Mouse (Mus musculus) stomach, postnatal 0 days (tissue): ENCODE measurements at regions not wholly inside any gene's neighbourhood (a gene's known extent, or its start where the extent isn't known, plus 50 kb on each side); places are given as distances from the start of the nearest gene placed in this dataset.

Experiments
- ATAC-seq: fragments of 200-750 bp; cut with Nextera tagmentation; 2 replicates; pipeline ENCODE4 v1.8.0; 2017; ENCODE audit not compliant: low FRiP score, low TSS enrichment
- DNase-seq: peaks from one replicate; pipeline ENCODE4 v3.0.0-alpha.2; 2016; ENCODE audit warnings: low spot score
- H3K27ac ChIP-seq: fragments of 300-500 bp; sonication (generic); replicated peaks from 2 replicates; pipeline ENCODE4 v1.5.1; 2014; ENCODE audit warnings: mild to moderate bottlenecking, control low read depth
- H3K27me3 ChIP-seq: fragments of 300-500 bp; sonication (generic); 2 replicates; pipeline ENCODE4 v1.6.1; 2014; ENCODE audit warnings: low read length; ENCODE audit not compliant: control insufficient read depth, insufficient read depth
- H3K36me3 ChIP-seq: fragments of 300-500 bp; sonication (generic); 2 replicates; pipeline ENCODE4 v1.6.1; 2014; ENCODE audit warnings: low read length, mixed read lengths; ENCODE audit not compliant: control insufficient read depth, insufficient read depth
- H3K4me1 ChIP-seq: fragments of 300-500 bp; sonication (generic); replicated peaks from 2 replicates; pipeline ENCODE4 v1.6.1; 2014; ENCODE audit warnings: antibody characterized with exemption; ENCODE audit not compliant: control insufficient read depth, insufficient read depth
- H3K4me2 ChIP-seq: fragments of 300-500 bp; sonication (generic); replicated peaks from 2 replicates; pipeline ENCODE4 v1.6.1; 2014; ENCODE audit warnings: low read depth, mild to moderate bottlenecking, control low read depth, moderate library complexity
- H3K4me3 ChIP-seq: fragments of 300-500 bp; sonication (generic); 2 replicates; pipeline ENCODE4 v1.5.1; 2014; ENCODE audit warnings: low read depth, low read length, control low read depth
- H3K9ac ChIP-seq: fragments of 300-500 bp; sonication (generic); 2 replicates; pipeline ENCODE4 v1.6.1; 2014; ENCODE audit warnings: mild to moderate bottlenecking, low read length, control low read depth, mixed read lengths
- H3K9me3 ChIP-seq: fragments of 300-500 bp; sonication (generic); 2 replicates; pipeline ENCODE4 v1.6.1; 2016; ENCODE audit warnings: low read length; ENCODE audit not compliant: control insufficient read depth
- CTCF ChIP-seq: IDR thresholded peaks from 2 replicates; pipeline ENCODE4 v1.5.1; 2016; ENCODE audit warnings: antibody characterized with exemption, low read depth, mild to moderate bottlenecking, moderate library complexity
- EP300 ChIP-seq: optimal IDR thresholded peaks from 2 replicates; pipeline ENCODE3; 2016; ENCODE audit warnings: antibody characterized with exemption
- WGBS: fragments of 180-500 bp; shearing (Covaris S2); extraction: QIAGEN DNeasy Blood & Tissue Kit; methylation state at CpG from one replicate; pipeline ENCODE4 v1.1.7; 2014; 5-methylcytosine and 5-hydroxymethylcytosine counted together

DNA sequence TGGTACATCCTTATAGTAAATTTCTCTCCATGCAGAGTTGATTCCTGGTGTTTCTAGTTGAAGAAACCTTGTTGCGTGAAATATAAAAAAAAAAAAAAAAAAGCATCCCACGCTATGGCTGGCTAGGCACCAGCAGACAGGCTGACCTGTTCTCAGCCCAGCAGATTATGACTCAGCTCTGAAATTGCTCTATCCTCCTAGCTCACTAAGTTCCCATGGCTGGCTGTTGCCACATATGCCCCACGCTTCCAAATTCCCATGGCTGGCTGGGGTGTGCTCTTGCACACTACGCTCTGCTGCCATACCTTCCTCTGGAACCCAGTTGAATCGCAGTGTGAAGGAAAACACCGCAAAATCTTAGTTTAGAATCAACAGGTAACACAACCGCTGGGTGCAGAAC is 270.1 kb downstream of the Mid1ip1 start:
- Histone ChIP-seq H3K9me3 (no peaks in the 10 kb centered on the region), H3K9ac (no peak overlapping the region), H3K4me1 (no peaks in the 10 kb centered on the region), H3K36me3 (no peaks in the 10 kb centered on the region), H3K4me3 (no peak overlapping the region), H3K27me3 (no peaks in the 10 kb centered on the region), H3K4me2 (no peak overlapping the region), H3K27ac (no peak overlapping the region)
- ATAC-seq (no peak), DNase-seq (no peak)
- TF ChIP-seq CTCF (no peak), EP300 (no peak)
- WGBS, result 84% methylated on average over 7 of the region's 7 CpGs

DNA sequence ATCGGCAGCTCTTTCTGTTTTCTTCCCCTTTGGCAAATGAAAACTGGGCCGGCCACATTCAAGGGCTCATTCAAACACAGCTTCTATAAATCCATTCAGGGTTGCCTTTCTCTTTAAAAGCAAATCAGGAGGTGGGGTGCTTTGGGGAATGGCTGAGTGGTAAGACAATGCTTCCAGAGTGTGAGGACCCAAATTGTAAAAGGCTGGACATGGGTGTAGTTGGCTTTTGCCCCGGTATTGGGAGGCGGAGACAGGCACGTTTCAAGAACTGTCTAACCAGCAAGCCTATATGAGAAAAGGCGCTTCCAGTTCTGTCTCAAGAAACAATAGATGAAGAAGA is 277.0 kb downstream of the Mid1ip1 start:
- DNase-seq (no peak), ATAC-seq (no peak)
- Histone ChIP-seq H3K4me2 (0 out of 2 replicates have a peak overlapping the region, but pooled peaks have one; percentile 45), H3K4me1 (no peaks in the 10 kb centered on the region), H3K4me3 (no peak overlapping the region), H3K27ac (no peak overlapping the region), H3K9me3 (no peaks in the 10 kb centered on the region), H3K36me3 (no peaks in the 10 kb centered on the region), H3K9ac (no peak overlapping the region), H3K27me3 (no peaks in the 10 kb centered on the region)
- TF ChIP-seq EP300 (no peak), CTCF (no peak)
- WGBS, result 56% methylated on average over 6 of the region's 6 CpGs

DNA sequence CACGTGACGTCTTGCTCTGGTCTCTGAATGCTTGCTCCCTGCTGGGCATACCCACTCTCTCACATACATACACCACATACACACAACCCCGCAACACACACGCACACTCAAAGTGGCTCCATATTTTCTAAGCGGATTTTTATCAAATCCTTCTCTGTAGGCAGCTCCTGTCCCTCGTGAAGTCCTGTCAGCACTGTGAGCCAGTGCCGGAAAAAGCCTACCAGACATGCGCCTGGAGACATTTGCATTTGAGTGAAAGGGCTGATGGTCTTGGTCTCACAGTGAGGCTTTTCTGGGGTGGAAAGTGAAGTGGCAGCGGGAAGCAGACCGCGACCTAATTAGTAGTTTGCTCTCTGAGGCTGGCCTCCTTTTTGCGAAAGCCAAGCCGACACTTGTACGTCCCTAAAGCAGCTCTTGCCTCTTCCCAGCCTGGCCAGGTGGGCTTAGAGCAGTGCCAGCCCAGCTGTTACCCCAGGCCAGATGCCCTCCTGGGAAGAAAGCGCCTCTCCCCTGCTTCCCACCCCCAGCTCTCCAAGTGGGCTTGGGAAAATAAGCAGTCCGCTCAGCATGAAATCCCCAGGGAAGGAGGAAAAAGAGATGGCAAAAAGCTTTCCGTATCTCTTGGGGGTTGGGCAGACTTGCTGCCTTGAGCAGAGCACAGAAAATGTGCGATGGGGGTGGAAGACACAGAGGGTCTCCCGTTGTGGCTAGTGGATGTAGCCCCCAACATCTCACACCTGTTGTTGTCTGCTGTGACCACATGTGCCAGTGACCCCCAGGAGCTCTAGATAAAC is 277.6 kb downstream of the Mid1ip1 start:
- whole genome bisulfite sequencing, result 33% methylated on average over 19 of the region's 19 CpGs
- no peak overlapping the region for H3K27ac ChIP-seq
- H3K9me3 ChIP-seq, result no peaks in the 10 kb centered on the region
- ATAC-seq (no peak), DNase-seq (peak; percentile 14)
- H3K9ac ChIP-seq, result 0 out of 2 replicates have a peak overlapping the region, but pooled peaks have one; percentile 27
- H3K4me2 ChIP-seq, result peak overlapping the region; percentile 45
- H3K4me3 ChIP-seq, result no peak overlapping the region
- no peak for TF ChIP-seq CTCF
- H3K27me3 ChIP-seq, result no peaks in the 10 kb centered on the region
- H3K36me3 ChIP-seq, result no peaks in the 10 kb centered on the region
- H3K4me1 ChIP-seq, result no peaks in the 10 kb centered on the region

DNA sequence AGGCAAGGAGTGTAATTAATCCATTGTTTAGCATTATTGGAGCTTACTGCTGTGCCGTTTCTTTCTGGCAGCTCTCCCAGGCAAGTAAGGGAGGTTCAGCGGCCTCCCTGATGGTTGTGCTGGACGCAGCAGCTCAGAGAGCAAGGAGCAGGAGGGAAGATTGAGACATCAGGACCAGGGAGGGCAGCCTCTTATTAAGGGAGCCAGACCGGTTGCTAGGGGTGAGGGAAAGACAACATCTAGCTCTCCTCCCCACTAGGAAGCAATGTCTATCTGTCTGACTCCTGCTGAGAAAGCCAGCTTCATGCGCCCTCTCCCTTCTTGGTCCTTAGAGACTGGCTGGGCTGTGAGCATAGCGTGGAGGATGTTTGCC is 278.2 kb downstream of the Mid1ip1 start:
- H3K9ac ChIP-seq, result no peak overlapping the region
- no peaks in the 10 kb centered on the region for H3K27me3 ChIP-seq
- DNase-seq (peak; percentile 18), ATAC-seq (peak; percentile 45; the same call in 1 of the 2 replicates)
- H3K4me2 ChIP-seq, result peak overlapping the region; percentile 45; the same call in 1 of the 2 replicates
- no peaks in the 10 kb centered on the region for H3K36me3 ChIP-seq
- H3K4me3 ChIP-seq, result no peak overlapping the region
- H3K27ac ChIP-seq, result no peak overlapping the region
- TF ChIP-seq EP300, result no peak
- H3K9me3 ChIP-seq, result no peaks in the 10 kb centered on the region
- WGBS, result 38% methylated on average over 6 of the region's 6 CpGs
- H3K4me1 ChIP-seq, result no peaks in the 10 kb centered on the region

DNA sequence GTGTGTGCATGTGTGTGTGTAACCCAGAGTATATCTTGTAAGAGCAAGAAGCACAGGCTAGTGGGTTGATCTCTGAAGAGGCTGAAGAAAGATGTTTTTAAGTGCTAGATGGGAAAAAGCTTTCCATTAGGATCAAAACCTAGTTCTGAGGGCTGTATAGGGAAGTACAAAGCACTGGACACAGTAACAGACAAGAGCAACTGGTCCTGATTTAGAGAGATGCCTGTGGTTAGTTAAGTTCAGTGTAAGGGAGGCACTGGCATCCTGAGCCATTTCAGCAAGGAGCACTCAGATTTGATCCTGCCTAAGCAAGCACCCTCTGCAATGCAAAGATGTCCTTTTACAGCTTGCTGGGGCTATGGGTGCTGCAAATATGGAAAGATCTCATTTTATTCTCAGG is 280.1 kb downstream of the Mid1ip1 start:
- TF ChIP-seq EP300, result no peak
- TF ChIP-seq CTCF, result no peak

DNA sequence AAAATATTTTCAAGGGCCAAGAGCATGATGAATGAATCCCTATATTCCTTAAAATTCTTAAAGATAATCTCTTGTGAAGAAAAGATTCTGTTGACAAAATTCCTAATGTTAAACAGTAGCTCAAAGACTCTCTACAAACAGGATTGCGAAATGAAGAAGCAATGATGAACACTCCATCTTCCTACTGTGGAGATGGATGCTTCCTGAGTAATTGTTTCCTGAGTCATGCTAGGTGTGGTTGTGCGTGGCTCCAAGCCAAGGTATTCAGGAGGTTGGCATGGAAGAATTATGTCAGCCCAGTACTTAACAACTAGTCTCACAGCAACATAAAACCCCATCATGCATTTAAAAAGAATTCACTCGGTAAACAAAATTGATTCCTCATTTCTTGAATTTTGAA is 286.4 kb downstream of the Mid1ip1 start:
- no peak for ATAC-seq
- H3K4me1 ChIP-seq, result no peaks in the 10 kb centered on the region
- 67% methylated on average over 3 of the region's 3 CpGs for WGBS
- no peak overlapping the region for H3K4me3 ChIP-seq
- no peak for TF ChIP-seq EP300
- no peak for TF ChIP-seq CTCF
- H3K9me3 ChIP-seq, result no peaks in the 10 kb centered on the region
- H3K9ac ChIP-seq, result no peak overlapping the region
- DNase-seq, result no peak
- no peaks in the 10 kb centered on the region for H3K27me3 ChIP-seq
- H3K4me2 ChIP-seq, result no peak overlapping the region
- no peaks in the 10 kb centered on the region for H3K36me3 ChIP-seq
- no peak overlapping the region for H3K27ac ChIP-seq

More for the DNA sequence above, 280.1 kb downstream of the Mid1ip1 start:
- no peak overlapping the region for H3K4me2 ChIP-seq
- H3K9me3 ChIP-seq, result no peaks in the 10 kb centered on the region
- H3K36me3 ChIP-seq, result no peaks in the 10 kb centered on the region
- H3K27me3 ChIP-seq, result no peaks in the 10 kb centered on the region
- no peak overlapping the region for H3K4me3 ChIP-seq
- H3K9ac ChIP-seq, result no peak overlapping the region
- DNase-seq, result no peak
- H3K4me1 ChIP-seq, result no peaks in the 10 kb centered on the region
- no peak overlapping the region for H3K27ac ChIP-seq
- no peak for ATAC-seq
